Mouse (Mus musculus) heart, adult 2 months (tissue): ENCODE results near the gene Tex33. TPM values are rescaled to one million over a fixed set of nuclear protein-coding genes. Genes with fewer than 3 reads are reported as not detected.

Source experiments
- DNase-seq, 2 experiments: peaks; one replicate each; pipeline ENCODE4 v3.0.0; 2021
- H3K27ac ChIP-seq: fragments of 200-600 bp; 2 replicates; pipeline ENCODE4 v1.8.1; 2022
- H3K27me3 ChIP-seq: fragments of 200-500 bp; 2 replicates; pipeline ENCODE4 v1.6.1; 2012; ENCODE audit warnings: mild to moderate bottlenecking, low read length, inconsistent platforms, mixed read lengths; ENCODE audit not compliant: control insufficient read depth, insufficient read depth
- H3K36me3 ChIP-seq: fragments of 200-500 bp; 2 replicates; pipeline ENCODE4 v1.6.1; 2012; ENCODE audit warnings: low read length, inconsistent platforms; ENCODE audit not compliant: control insufficient read depth, insufficient read depth
- H3K4me1 ChIP-seq: fragments of 200-500 bp; 2 replicates; pipeline ENCODE4 v1.6.1; 2011; ENCODE audit warnings: low read length; ENCODE audit not compliant: control insufficient read depth, insufficient read depth
- H3K4me3 ChIP-seq: fragments of 200-600 bp; 2 replicates; pipeline ENCODE4 v1.8.1; 2022
- H3K79me2 ChIP-seq: fragments of 200-500 bp; replicated peaks from 2 replicates; pipeline ENCODE4 v1.6.1; 2012; ENCODE audit warnings: mild to moderate bottlenecking, inconsistent platforms, low read length, moderate library complexity, mixed read lengths; ENCODE audit not compliant: control insufficient read depth, insufficient read depth
- H3K9ac ChIP-seq: fragments of 200-500 bp; 2 replicates; pipeline ENCODE4 v1.6.1; 2012; ENCODE audit warnings: low read depth, mild to moderate bottlenecking, control low read depth, inconsistent platforms, low read length, mixed read lengths
- CTCF ChIP-seq: fragments of 200-600 bp; IDR thresholded peaks from 2 replicates; pipeline ENCODE4 v1.8.1; 2022; ENCODE audit warnings: antibody characterized with exemption, mild to moderate bottlenecking, moderate library complexity
- EP300 ChIP-seq: fragments of 200-500 bp; IDR thresholded peaks from 2 replicates; pipeline ENCODE4 v1.6.1; 2011; ENCODE audit warnings: low read depth, low read length, control low read depth; ENCODE audit not compliant: insufficient read depth
- POLR2A ChIP-seq: fragments of 200-500 bp; IDR thresholded peaks from 2 replicates; pipeline ENCODE4 v1.6.1; 2011; ENCODE audit warnings: mild to moderate bottlenecking, low read depth, low read length, control low read depth; ENCODE audit not compliant: insufficient read depth
- WGBS: fragments of 180-500 bp; shearing (Covaris S2); methylation state at CpG from one replicate; pipeline ENCODE4 v1.1.7; 2018; 5-methylcytosine and 5-hydroxymethylcytosine counted together
- intact Hi-C: fragments of 180-260 bp; cut with DNase I; formaldehyde crosslinking; loops from one replicate; pipeline ENCODE4 v1.15.1; 2025
- polyA plus RNA-seq: library from polyadenylated mRNA; depleted of rRNA; stranded (reverse); fragments of >200 nt; gene quantifications from 2 replicates; pipeline ENCODE4 v1.2.3, GENCODE M21; 2012
- total RNA-seq, 2 experiments: library from RNA; stranded (reverse); gene quantifications; 2 replicates each; pipeline ENCODE4 v1.2.3; 2021

Tex33 gene
- total and polyA plus RNA-seq, 3 experiments, result 0.43 TPM; not detected in 2

DNA sequence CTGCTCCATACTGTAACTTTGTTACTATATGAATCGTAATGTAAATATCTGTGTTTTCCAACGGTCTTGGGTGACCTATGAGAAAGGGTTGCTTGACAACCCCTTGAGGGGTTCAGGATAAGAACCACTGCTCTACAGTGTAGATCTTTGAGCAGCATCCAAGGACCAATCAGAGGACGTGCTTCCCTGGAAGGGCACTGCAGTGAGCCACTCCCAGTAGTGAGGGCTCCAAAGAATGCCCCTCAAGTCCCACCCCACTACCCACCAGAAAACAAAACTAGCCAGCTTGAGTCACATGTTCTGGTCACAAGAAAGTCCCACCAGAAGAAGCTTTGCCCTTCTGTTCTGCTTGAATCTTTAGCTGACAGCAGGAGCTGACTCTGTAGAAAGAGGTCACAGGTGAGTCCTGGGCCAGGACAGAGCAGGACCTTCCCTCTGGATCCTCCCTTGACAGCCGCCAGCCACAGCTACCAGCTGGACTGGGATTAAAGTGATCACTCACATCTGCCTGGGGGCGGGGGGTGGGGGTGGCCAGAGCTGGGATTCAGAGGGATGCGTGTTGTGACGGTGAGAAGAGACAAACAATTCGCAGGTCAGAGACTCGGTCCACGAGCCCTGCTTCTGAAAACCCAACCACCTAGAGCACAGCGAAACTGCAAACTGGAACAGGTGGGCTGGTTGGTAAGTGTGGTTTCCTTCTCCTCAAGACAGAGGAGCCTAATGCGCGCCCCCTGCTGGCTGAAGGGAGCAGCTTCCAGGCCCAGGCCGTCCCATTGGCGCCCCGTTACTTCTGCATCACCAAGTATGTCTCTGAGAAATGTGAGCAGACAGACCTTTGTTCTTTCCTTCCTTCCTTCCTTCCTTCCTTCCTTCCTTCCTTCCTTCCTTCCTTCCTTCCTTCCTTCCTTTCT lies 26.6 kb upstream of the Tex33 start:
- H3K27ac ChIP-seq, result no peak overlapping the region
- intact Hi-C loops, result loop anchor here (1.0 kb wide), 2 partner anchors 67 to 165 kb away; no protein-coding TSS in a partner anchor
- no peaks in the 10 kb centered on the region for H3K27me3 ChIP-seq
- no peak overlapping the region for H3K9ac ChIP-seq
- 16% methylated on average over 16 of the region's 16 CpGs for WGBS
- H3K4me3 ChIP-seq, result no peak overlapping the region
- H3K79me2 ChIP-seq, result no peaks in the 10 kb centered on the region
- TF ChIP-seq EP300 (no peak), CTCF (peak; percentile 82)
- H3K4me1 ChIP-seq, result no peaks in the 10 kb centered on the region
- peak; percentile 73 to 81 for DNase-seq
- H3K36me3 ChIP-seq, result no peaks in the 10 kb centered on the region

DNA sequence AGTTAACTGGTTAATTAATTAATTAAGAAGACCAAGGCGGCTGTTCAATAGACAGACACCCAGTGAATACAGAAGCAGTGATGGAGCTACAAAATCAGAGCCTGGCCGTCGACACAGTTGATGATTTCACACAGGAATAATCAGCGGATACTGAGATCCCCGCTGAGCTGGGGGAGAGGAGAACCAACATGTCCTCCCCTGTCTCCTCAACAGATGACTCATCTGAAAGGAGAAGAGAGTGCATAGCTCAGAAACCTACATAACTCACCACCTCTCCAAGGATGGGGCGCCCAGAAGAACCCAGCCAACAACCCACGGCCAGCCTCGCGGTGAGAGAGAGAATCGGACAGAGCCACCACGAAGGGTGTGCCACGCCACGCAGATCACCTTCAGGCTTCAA lies 24.7 kb upstream of the Tex33 start:
- no peak for DNase-seq
- Histone ChIP-seq H3K4me1 (no peaks in the 10 kb centered on the region), H3K9ac (no peak overlapping the region), H3K36me3 (no peaks in the 10 kb centered on the region), H3K27ac (no peak overlapping the region), H3K79me2 (no peaks in the 10 kb centered on the region), H3K4me3 (no peak overlapping the region), H3K27me3 (no peaks in the 10 kb centered on the region)
- WGBS, result 63% methylated on average over 13 of the region's 13 CpGs
- intact Hi-C loops, result no loop called here
- TF ChIP-seq CTCF, result no peak
- TF ChIP-seq POLR2A, result no peak
- TF ChIP-seq EP300, result no peak

DNA sequence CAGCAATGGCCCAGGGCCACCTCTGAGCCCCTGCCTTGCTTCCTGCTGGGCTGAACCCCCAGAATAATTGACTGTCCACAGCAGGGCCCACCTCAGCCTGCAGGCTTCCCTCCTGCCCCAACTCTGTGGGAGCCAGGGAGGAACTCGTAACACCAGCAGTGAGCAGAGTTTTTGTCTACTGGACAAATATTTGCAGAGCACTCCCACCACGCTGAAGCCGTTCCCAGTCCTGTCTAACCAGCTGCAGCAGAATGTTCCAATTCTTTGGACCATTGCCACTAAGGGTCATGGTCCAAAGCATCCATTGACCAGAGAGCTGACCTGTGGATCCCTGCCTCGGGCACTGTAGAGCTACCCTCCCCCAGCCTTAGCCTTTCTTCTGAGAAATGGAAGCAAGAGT lies 21.2 kb upstream of the Tex33 start:
- H3K9ac ChIP-seq, result no peak overlapping the region
- H3K4me3 ChIP-seq, result no peak overlapping the region
- H3K27me3 ChIP-seq, result no peaks in the 10 kb centered on the region
- no peaks in the 10 kb centered on the region for H3K79me2 ChIP-seq
- WGBS, result 35% methylated on average over 4 of the region's 4 CpGs
- DNase-seq, result no peak
- H3K27ac ChIP-seq, result no peak overlapping the region
- intact Hi-C loops, result no loop called here
- no peaks in the 10 kb centered on the region for H3K36me3 ChIP-seq
- TF ChIP-seq CTCF (no peak), POLR2A (no peak), EP300 (no peak)
- peaks cover 2% of the 10 kb centered on the region; the same call in 1 of the 2 replicates for H3K4me1 ChIP-seq

DNA sequence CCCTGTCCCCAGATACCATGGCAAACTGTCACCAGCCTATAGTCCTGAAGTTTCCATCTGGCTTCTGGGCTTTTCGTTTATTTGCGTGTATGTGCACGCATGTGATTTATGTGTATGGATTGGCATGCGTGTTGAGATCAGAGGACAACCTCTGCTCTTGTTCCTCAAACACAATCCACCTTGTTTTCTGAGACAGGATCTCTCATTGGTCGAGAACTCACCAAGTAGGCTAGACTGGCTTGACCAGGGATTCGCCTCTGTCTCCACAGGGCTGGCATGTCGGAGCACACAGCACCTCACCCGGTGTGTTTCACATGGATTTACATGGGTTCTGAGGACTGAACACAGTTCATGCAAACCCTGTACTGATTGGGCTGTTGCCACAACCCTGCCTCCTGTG lies 18.4 kb upstream of the Tex33 start:
- H3K79me2 ChIP-seq, result no peaks in the 10 kb centered on the region
- H3K4me3 ChIP-seq, result no peak overlapping the region
- no peak overlapping the region for H3K27ac ChIP-seq
- intact Hi-C loops, result no loop called here
- 94% methylated on average over 8 of the region's 8 CpGs for whole genome bisulfite sequencing
- no peaks in the 10 kb centered on the region for H3K27me3 ChIP-seq
- TF ChIP-seq POLR2A, result no peak
- TF ChIP-seq CTCF, result no peak
- no peak for TF ChIP-seq EP300
- no peak overlapping the region for H3K9ac ChIP-seq
- no peaks in the 10 kb centered on the region for H3K36me3 ChIP-seq
- peaks cover 2% of the 10 kb centered on the region; the same call in 1 of the 2 replicates for H3K4me1 ChIP-seq
- DNase-seq, result no peak

DNA sequence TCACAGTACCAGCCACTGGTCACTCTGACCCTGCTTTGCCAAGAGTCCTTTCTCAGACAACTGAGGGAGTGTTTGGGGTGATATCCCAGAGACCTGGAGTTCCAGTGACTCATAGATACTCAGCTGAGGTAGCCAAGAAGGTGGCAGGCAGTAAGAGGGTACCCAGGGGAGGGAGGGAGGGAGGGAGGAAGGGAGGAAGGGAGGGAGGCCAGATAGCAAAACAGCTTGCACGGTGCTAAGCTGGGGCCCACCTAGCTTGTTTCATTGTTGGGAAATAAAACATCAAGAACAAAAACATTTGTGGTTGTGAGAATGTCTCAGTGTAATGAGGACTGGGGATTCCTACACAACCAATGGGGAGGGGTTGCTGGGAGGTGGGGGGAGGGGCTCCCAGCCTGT lies 18.0 kb upstream of the Tex33 start:
- Histone ChIP-seq H3K79me2 (no peaks in the 10 kb centered on the region), H3K4me1 (peaks cover 2% of the 10 kb centered on the region; the same call in 1 of the 2 replicates), H3K36me3 (no peaks in the 10 kb centered on the region), H3K27ac (no peak overlapping the region), H3K9ac (no peak overlapping the region), H3K4me3 (no peak overlapping the region), H3K27me3 (no peaks in the 10 kb centered on the region)
- intact Hi-C loops, result no loop called here
- WGBS, result 28% methylated on average over 1 of the region's 1 CpGs
- TF ChIP-seq EP300 (no peak), POLR2A (no peak), CTCF (no peak)
- DNase-seq, result no peak

- no peak overlapping the region for H3K9ac ChIP-seq
- no peaks in the 10 kb centered on the region for H3K27me3 ChIP-seq
- intact Hi-C loops, result no loop called here
- H3K4me1 ChIP-seq, result peaks cover 2% of the 10 kb centered on the region; the same call in 1 of the 2 replicates
- TF ChIP-seq CTCF (no peak), POLR2A (no peak), EP300 (no peak)
- H3K79me2 ChIP-seq, result no peaks in the 10 kb centered on the region
- no peak overlapping the region for H3K4me3 ChIP-seq
- WGBS, result 81% methylated on average over 14 of the region's 14 CpGs
- DNase-seq, result no peak
- no peaks in the 10 kb centered on the region for H3K36me3 ChIP-seq
- peak overlapping the region; percentile 34; the same call in 1 of the 2 replicates for H3K27ac ChIP-seq
Measured at GRCm38 (mm10) chr15:78413083-78413718, 17.5 kb upstream of the Tex33 start.
